Mouse (Mus musculus): ENCODE data around the gene Phgr1.
A peak's percentile ranks its signal among the peaks of the same experiment; 100 is the strongest.

Phgr1 gene

GRCm38 (mm10) chr2:118779504-118780480 is 7.2 kb downstream of the Phgr1 start, which contains the start of gene Disp2:
Gene Disp2, plus strand, starts transcription at chr2:118779719.
- DNase-seq (ENCODE audit: low read depth), result peak; percentile 98

GRCm38 (mm10) chr2:118781115-118781514 is 8.5 kb downstream of the Phgr1 start:
- no peak for DNase-seq (ENCODE audit: low read depth)

GRCm38 (mm10) chr2:118782303-118782702 is 9.7 kb downstream of the Phgr1 start:
- peak; percentile 17 for DNase-seq (ENCODE audit: low read depth)

- peak; percentile 43 for DNase-seq (ENCODE audit: low read depth)
Measured at GRCm38 (mm10) chr2:118783093-118783492, 10.5 kb downstream of the Phgr1 start.

- DNase-seq (ENCODE audit: low read depth), result no peak
Measured at GRCm38 (mm10) chr2:118783663-118784062, 11.1 kb downstream of the Phgr1 start.

GRCm38 (mm10) chr2:118786525-118786924 is 14.0 kb downstream of the Phgr1 start:
- no peak for DNase-seq (ENCODE audit: low read depth)

GRCm38 (mm10) chr2:118789501-118789900 is 16.9 kb downstream of the Phgr1 start:
- DNase-seq (ENCODE audit: low read depth), result no peak

- DNase-seq (ENCODE audit: low read depth), result no peak
Measured at GRCm38 (mm10) chr2:118790221-118790550, 17.6 kb downstream of the Phgr1 start.

- DNase-seq (ENCODE audit: low read depth), result peak; percentile 15
Measured at GRCm38 (mm10) chr2:118790551-118791525, 18.3 kb downstream of the Phgr1 start.

- no peak for DNase-seq (ENCODE audit: low read depth)
Measured at GRCm38 (mm10) chr2:118791591-118792258, 19.2 kb downstream of the Phgr1 start.

GRCm38 (mm10) chr2:118792259-118792613 is 19.7 kb downstream of the Phgr1 start:
- DNase-seq (ENCODE audit: low read depth), result no peak

- no peak for DNase-seq (ENCODE audit: low read depth)
Measured at GRCm38 (mm10) chr2:118793636-118794035, 21.1 kb downstream of the Phgr1 start.

- DNase-seq (ENCODE audit: low read depth), result no peak
Measured at GRCm38 (mm10) chr2:118802542-118803118, 30.1 kb downstream of the Phgr1 start.

- DNase-seq (ENCODE audit: low read depth), result no peak
Measured at GRCm38 (mm10) chr2:118804474-118804873, 31.9 kb downstream of the Phgr1 start.

GRCm38 (mm10) chr2:118805137-118805536 is 32.6 kb downstream of the Phgr1 start:
- no peak for DNase-seq (ENCODE audit: low read depth)

GRCm38 (mm10) chr2:118805756-118806155 is 33.2 kb downstream of the Phgr1 start:
- DNase-seq (ENCODE audit: low read depth), result no peak

GRCm38 (mm10) chr2:118806860-118807259 is 34.3 kb downstream of the Phgr1 start:
- DNase-seq (ENCODE audit: low read depth), result no peak

- DNase-seq (ENCODE audit: low read depth), result no peak
Measured at GRCm38 (mm10) chr2:118810861-118811260, 38.3 kb downstream of the Phgr1 start.

GRCm38 (mm10) chr2:118812724-118813123 is 40.2 kb downstream of the Phgr1 start:
- DNase-seq (ENCODE audit: low read depth), result no peak

- DNase-seq (ENCODE audit: low read depth), result peak; percentile 94
Measured at GRCm38 (mm10) chr2:118813981-118814836, 41.6 kb downstream of the Phgr1 start, which contains the start of gene Knstrn. Gene Knstrn, plus strand, starts transcription at chr2:118814003.

GRCm38 (mm10) chr2:118822800-118823199 is 50.2 kb downstream of the Phgr1 start:
- DNase-seq (ENCODE audit: low read depth), result no peak
